Mouse (Mus musculus) heart, embryonic 11.5 days (tissue): ENCODE results near the gene Scube3. TPM values are rescaled to one million over a fixed set of nuclear protein-coding genes. Genes with fewer than 3 reads are reported as not detected.
A peak's percentile ranks its signal among the peaks of the same experiment; 100 is the strongest.

Experiments used
- ATAC-seq: fragments of 200-750 bp; cut with Nextera tagmentation; replicated peaks from 2 replicates; pipeline ENCODE4 v1.8.0; 2017; ENCODE audit warnings: moderate library complexity; ENCODE audit not compliant: insufficient number of reproducible peaks, low FRiP score, low TSS enrichment
- H3K27ac ChIP-seq: fragments of 300-500 bp; sonication (generic); 2 replicates; pipeline ENCODE4 v1.5.1; 2014; ENCODE audit warnings: mild to moderate bottlenecking, low read depth, low read length
- H3K27me3 ChIP-seq: fragments of 300-500 bp; sonication (generic); 2 replicates; pipeline ENCODE4 v1.6.1; 2014; ENCODE audit warnings: mild to moderate bottlenecking, low read length, mixed read lengths; ENCODE audit not compliant: control insufficient read depth, insufficient read depth
- H3K36me3 ChIP-seq: fragments of 300-500 bp; sonication (generic); 2 replicates; pipeline ENCODE4 v1.6.1; 2014; ENCODE audit warnings: mild to moderate bottlenecking, low read length, moderate library complexity, mixed read lengths; ENCODE audit not compliant: control insufficient read depth, insufficient read depth
- H3K4me1 ChIP-seq: fragments of 300-500 bp; sonication (generic); 2 replicates; pipeline ENCODE4 v1.6.1; 2014; ENCODE audit warnings: low read length; ENCODE audit not compliant: control insufficient read depth, insufficient read depth
- H3K4me2 ChIP-seq: fragments of 300-500 bp; sonication (generic); 2 replicates; pipeline ENCODE4 v1.6.1; 2014; ENCODE audit warnings: mild to moderate bottlenecking, moderate library complexity
- H3K4me3 ChIP-seq: fragments of 300-500 bp; sonication (generic); 2 replicates; pipeline ENCODE4 v1.5.1; 2014; ENCODE audit warnings: low read depth, low read length
- H3K9ac ChIP-seq: fragments of 300-500 bp; sonication (generic); 2 replicates; pipeline ENCODE4 v1.6.1; 2014; ENCODE audit warnings: mild to moderate bottlenecking, low read depth, low read length, moderate library complexity
- H3K9me3 ChIP-seq: fragments of 300-500 bp; sonication (generic); replicated peaks from 2 replicates; pipeline ENCODE4 v1.6.1; 2016; ENCODE audit warnings: low read length; ENCODE audit not compliant: control insufficient read depth
- WGBS: fragments of 180-500 bp; shearing (Covaris S2); extraction: QIAGEN DNeasy Blood & Tissue Kit; methylation state at CpG from one replicate; pipeline ENCODE4 v1.1.7; 2014; ENCODE audit not compliant: insufficient replicate concordance; 5-methylcytosine and 5-hydroxymethylcytosine counted together
- polyA plus RNA-seq: library from polyadenylated mRNA; unstranded; fragments of >200 nt; fragmentation: Nextera tagmentation; extraction: Ambion mirVana; gene quantifications from 2 replicates; pipeline ENCODE4 v1.2.1, GENCODE M21; 2014

The Scube3 gene
- polyA plus RNA-seq = 1.7 and 2.3 TPM in 2 replicates

DNA sequence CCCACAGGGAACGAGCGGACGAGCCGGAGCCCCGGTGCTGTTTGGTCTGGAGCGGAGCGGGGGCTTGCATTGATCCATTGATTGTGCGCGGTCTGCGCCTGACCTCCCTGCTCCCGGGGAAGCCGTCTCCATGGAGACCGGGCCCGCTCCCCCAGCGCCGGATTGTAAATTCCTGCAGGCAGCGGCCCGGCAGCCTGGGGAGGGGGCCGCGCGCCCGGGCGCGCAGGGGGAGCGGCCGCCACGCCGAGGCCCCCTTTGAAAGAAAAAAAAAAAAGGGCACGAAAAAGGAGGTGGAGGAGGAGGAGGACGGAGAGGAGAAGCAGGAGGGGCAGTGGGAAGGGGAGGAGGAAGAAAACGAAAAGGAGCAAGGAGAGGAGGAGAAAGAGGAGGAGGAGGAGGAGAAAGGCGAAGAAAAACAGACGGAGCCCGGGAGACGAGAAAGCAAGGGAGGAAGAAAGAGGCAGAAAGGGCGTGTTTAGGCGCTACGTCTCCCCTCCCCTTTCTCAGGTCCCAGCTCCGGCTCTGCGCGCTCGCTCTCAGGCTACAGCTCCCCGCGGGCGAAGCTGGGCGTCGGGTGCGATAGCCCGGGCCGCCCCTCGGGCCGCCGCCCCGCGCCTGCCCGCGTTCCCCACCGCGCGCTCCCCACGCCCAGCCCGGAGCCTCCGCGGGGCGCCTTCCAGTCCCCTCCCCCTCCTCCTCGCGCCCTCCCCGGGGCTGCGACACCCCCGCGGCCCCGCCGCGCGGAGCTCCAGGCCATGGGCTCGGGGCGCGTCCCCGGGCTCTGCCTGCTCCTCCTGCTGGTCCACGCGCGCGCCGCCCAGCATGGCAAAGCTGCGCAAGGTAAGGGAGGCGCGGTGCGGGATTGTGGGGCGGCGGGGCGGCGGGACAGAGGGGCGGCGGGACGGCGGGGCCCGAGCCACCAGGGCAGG is at the start of gene Scube3:
Scube3 (plus strand) TSS at position 371 of the 929 bp plus-strand sequence.
- Histone ChIP-seq H3K4me3 (peak within 1 kb of the TSS; percentile 59), H3K4me1 (peaks cover 25% of the 10 kb centered on the region), H3K4me2 (peak within 1 kb of the TSS; percentile 92), H3K9ac (peak within 1 kb of the TSS; percentile 44), H3K27me3 (peaks cover 68% of the 10 kb centered on the region), H3K27ac (no peak within 1 kb of the TSS), H3K36me3 (no peaks in the 10 kb centered on the region), H3K9me3 (no peaks in the 10 kb centered on the region)
- ATAC-seq = no peak
- WGBS = under 1% methylated on average over 71 of the region's 97 CpGs

DNA sequence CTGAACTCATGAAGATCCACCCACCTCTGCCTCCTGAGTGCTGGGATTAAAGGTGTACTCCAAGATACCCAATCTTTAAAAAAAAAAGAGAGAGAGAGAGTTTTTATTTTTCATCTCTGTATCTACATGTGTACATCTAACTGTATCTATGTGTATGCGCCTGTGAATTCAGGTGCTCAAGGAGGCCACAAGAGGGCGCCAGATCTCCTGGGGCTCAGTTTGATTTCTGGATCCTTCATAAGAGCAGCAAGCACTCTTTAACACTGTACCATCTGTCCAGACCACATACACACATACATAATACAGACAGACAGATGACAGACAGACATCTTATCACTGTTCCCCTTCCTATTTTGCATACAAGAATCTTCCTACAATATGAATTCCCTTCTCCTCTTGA is 49.6 kb upstream of the Scube3 start:
- no peaks in the 10 kb centered on the region for H3K27me3 ChIP-seq
- no peak overlapping the region for H3K9ac ChIP-seq
- peaks cover 5% of the 10 kb centered on the region; the same call in 1 of the 2 replicates for H3K9me3 ChIP-seq
- no peak overlapping the region for H3K4me3 ChIP-seq
- peaks cover 7% of the 10 kb centered on the region for H3K4me1 ChIP-seq
- no peak for ATAC-seq
- H3K36me3 ChIP-seq = no peaks in the 10 kb centered on the region
- H3K27ac ChIP-seq = no peak overlapping the region
- WGBS = 89% methylated on average over 2 of the region's 2 CpGs
- no peak overlapping the region for H3K4me2 ChIP-seq

DNA sequence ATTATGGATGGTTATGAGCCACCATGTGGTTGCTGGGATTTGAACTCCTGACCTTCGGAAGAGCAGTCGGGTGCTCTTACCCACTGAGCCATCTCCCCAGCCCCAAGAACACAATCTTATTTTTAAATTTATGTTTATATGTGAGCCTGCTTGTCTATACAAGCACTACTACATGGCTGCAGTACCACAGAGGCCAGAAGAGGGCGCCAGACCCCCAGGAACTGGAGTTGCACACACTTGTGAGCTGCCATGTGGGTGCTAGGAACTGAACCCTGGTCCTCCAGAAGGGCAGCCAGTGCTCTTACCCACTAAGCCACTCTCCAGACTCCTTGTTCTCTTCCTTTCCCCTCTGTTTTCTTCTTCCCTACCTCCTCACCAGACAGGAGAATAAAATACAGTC is 48.1 kb upstream of the Scube3 start:
- Histone ChIP-seq H3K9ac (no peak overlapping the region), H3K4me3 (no peak overlapping the region), H3K4me2 (no peak overlapping the region), H3K27ac (no peak overlapping the region), H3K9me3 (peaks cover 5% of the 10 kb centered on the region; the same call in 1 of the 2 replicates), H3K36me3 (no peaks in the 10 kb centered on the region), H3K4me1 (no peaks in the 10 kb centered on the region), H3K27me3 (peaks cover 3% of the 10 kb centered on the region; the same call in 1 of the 2 replicates)
- WGBS = 75% methylated on average over 3 of the region's 3 CpGs
- no peak for ATAC-seq

DNA sequence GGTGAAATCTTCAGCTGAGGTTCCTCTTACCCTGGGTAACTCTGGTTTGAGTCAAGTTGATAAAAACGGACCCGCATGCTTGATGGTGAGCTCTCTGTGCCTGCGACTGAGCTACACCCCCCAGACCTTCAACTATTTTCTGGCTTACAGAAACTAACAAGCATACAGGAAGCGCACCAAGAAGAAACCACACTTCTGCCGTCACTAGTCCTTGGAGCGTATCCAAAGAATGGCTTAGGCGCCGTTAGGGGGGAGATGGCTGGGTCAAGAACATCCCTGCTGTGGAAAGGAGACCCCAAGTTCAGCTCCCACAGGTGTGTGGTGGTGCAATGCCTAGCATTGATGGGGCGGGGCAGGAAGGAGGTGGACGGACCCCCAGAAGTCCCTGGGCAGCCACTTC is 45.5 kb upstream of the Scube3 start:
- WGBS = 79% methylated on average over 10 of the region's 10 CpGs
- Histone ChIP-seq H3K27me3 (peaks cover 3% of the 10 kb centered on the region; the same call in 1 of the 2 replicates), H3K4me2 (no peak overlapping the region), H3K27ac (no peak overlapping the region), H3K9me3 (peaks cover 5% of the 10 kb centered on the region; the same call in 1 of the 2 replicates), H3K36me3 (no peaks in the 10 kb centered on the region), H3K4me1 (no peaks in the 10 kb centered on the region), H3K4me3 (no peak overlapping the region), H3K9ac (no peak overlapping the region)
- no peak for ATAC-seq

DNA sequence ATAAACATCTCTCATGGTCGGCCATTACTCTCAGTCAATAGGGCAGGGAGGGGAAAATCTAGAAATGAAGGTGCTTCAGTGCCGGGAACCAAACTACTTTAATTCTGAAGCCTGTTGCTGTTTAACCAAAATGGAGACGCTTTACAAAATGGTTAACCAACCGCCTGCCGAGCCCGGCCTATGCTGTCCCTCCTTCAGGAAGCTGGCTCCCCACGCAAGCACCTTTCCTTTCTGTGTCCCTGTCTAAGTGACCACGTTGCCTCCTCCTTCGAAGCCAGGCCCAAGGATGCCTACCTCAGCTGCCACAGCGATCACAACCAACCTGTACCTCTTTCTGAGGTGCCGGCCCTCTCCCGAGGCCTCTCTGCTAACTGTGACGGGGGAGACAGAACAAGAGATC is 44.6 kb upstream of the Scube3 start:
- Histone ChIP-seq H3K4me3 (no peak overlapping the region), H3K27ac (no peak overlapping the region), H3K9ac (no peak overlapping the region), H3K4me1 (no peaks in the 10 kb centered on the region), H3K4me2 (no peak overlapping the region), H3K9me3 (peaks cover 3% of the 10 kb centered on the region; the same call in 1 of the 2 replicates), H3K36me3 (no peaks in the 10 kb centered on the region), H3K27me3 (peaks cover 3% of the 10 kb centered on the region; the same call in 1 of the 2 replicates)
- 79% methylated on average over 13 of the region's 13 CpGs for WGBS
- no peak for ATAC-seq

DNA sequence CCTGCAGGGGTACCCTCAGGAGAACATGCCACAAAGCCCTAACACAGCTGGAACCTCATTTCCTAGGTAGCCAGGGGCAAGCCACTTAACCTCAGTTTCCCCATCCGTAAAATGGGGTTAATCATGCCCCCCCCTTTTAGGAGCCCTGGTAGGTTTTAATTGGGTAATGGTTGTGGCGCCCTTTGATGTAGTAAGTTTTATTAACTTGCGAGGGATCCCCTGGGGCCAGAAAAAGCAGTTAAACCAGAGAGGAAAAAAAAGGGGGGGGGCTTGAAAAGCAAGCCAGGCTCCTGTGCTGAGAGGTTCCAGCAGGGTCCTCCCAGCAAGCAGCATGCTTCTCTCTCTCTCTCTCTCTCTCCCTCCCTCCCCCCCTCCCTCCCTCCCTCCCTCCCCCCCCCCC is 42.9 kb upstream of the Scube3 start:
- H3K9me3 ChIP-seq = no peaks in the 10 kb centered on the region
- H3K4me2 ChIP-seq = no peak overlapping the region
- ATAC-seq = no peak
- H3K27me3 ChIP-seq = peaks cover 3% of the 10 kb centered on the region; the same call in 1 of the 2 replicates
- WGBS = 59% methylated on average over 3 of the region's 3 CpGs
- no peak overlapping the region for H3K27ac ChIP-seq
- no peaks in the 10 kb centered on the region for H3K36me3 ChIP-seq
- H3K9ac ChIP-seq = no peak overlapping the region
- H3K4me3 ChIP-seq = no peak overlapping the region
- H3K4me1 ChIP-seq = no peaks in the 10 kb centered on the region

DNA sequence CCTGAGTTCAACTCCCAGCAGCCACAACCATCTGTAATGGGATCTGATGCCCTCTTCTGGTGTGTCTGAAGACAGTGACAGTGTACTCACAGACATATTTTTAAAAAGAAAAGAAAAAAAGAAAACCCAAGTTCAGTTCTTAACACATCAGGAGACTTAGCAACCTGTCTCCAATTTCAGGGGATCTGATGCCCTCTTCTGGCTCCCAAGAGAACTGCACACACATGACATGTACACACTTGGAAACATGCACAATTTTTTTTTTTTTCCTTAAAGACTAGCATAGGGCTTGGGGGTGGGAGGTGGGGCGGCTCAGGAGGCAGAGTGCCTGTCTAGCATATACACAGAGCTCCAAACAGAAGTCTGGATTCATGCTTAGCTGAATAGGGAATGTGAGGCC is 41.3 kb upstream of the Scube3 start:
- Histone ChIP-seq H3K27me3 (peaks cover 3% of the 10 kb centered on the region; the same call in 1 of the 2 replicates), H3K9ac (no peak overlapping the region), H3K27ac (no peak overlapping the region), H3K4me2 (no peak overlapping the region), H3K9me3 (no peaks in the 10 kb centered on the region), H3K4me3 (no peak overlapping the region), H3K4me1 (no peaks in the 10 kb centered on the region), H3K36me3 (no peaks in the 10 kb centered on the region)
- ATAC-seq = no peak
- 90% methylated on average over 1 of the region's 1 CpGs for WGBS

DNA sequence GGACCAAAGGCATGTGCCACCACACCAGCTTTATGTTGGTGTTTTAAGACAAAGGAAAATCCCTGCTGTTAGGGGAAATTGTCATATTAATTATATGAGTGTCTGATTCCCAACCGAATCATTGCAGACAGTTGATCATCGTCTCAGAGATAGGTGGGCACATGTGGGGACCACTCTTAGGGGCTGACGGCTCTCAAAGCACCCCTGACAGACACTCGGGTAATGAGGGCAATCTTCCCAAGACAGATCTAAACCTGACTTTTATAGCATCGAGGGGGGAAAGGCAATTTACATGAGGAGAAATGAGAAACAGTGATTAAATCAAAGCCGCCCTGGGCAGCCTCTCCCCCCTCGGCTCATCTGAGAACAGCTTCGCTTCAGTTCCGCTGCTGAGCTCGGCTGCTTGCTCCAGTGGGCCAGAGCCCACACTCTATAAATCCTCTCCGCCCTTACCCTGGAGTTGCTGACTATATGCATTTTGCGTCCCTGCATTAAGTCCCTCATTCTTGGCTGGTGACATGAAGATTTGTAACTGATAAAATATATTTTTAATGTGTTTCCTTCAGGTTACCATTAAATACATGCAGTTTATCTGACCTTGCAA is 40.6 kb upstream of the Scube3 start:
- Histone ChIP-seq H3K27ac (no peak overlapping the region), H3K4me2 (no peak overlapping the region), H3K9me3 (no peaks in the 10 kb centered on the region), H3K36me3 (no peaks in the 10 kb centered on the region), H3K4me3 (no peak overlapping the region), H3K9ac (no peak overlapping the region), H3K4me1 (no peaks in the 10 kb centered on the region), H3K27me3 (peaks cover 3% of the 10 kb centered on the region; the same call in 1 of the 2 replicates)
- 65% methylated on average over 12 of the region's 12 CpGs for WGBS
- no peak for ATAC-seq
